Mouse (Mus musculus): ENCODE measurements around the gene Uroc1.

Uroc1 gene

DNA sequence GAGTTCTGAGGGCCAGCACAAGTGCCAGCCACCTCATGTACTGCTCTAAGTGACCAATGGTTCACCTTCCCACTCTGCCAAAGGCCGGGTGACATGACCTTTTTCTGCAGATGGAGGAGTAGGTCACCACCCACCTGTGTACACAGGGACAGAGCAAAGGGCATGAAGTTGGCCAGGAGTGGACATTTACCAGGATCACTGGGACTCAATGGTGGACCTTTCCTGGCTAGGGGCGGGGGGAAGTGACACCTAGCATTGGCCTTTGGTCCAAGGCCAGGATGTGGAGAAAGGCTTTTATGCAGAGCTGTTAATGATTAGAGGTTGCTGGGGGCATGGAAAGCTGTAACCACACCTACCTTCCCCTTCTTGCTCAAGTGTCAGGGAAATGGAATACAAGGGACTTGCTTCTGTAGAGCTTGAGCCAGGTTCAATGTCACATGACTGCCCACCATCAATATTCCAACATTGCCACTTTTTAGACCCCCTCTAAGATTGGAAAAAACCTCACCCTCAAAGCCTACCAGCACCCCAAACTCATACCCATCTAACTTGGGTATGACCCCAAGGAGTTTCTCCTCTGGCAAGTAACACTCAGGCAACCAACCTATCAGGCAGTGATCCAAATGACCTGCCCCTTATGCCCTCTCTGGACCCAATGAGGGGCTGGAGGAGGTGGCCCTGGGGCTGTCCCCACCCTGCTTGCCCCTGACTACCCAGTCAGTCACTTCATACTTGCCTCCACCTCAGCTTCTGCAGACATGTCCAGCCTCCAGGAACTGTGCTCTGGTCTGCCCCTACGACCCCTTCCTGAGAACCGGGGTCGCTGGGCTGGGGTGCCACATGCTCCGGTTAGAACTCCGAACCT, at the start of gene Uroc1:
Gene Uroc1 (plus strand): TSS at position 724 of the 865 bp plus-strand sequence.
- DNase-seq: no peak

DNA sequence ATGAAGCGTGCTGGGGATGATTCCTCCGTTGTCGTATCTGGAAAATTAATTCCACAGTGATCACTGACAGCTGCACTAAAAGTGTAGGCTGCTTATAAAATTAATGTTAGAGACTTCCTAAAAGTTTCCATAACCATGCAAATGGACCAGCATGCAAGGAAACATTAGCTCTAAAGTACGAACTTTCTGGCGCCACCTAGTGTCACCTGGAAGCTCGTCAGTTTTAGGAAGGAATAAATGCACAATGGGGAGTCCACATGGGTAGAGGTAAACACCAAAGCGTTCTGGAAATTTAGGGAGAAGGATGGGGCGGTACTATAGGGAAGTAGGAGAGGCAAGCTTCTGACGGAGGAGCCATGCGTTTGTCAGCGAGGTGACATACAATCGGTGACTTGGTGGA, 44.8 kb upstream of the Uroc1 start:
- DNase-seq: no peak

DNA sequence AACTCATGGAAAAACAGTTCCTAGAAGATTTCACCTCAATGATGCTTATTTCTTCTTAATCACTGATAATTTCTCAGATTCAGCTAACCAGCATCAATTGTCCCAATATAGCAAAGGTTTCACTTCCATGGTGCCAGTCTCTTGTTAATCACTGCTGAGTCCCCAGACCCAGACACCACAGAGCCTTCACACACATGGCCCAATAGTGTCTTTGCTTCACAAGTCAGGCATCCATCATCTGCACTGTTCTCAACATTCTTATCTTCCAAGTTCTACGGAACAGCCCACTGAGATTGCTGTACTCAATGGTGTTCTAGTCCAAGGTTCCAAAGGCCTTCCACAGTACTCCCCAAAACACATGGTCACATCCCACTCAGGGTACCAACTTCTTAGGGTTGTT, 32.2 kb upstream of the Uroc1 start, which contains the start of gene BC048671:
Gene BC048671 (plus strand): TSS at position 301 of the 400 bp plus-strand sequence.
- DNase-seq: no peak

DNA sequence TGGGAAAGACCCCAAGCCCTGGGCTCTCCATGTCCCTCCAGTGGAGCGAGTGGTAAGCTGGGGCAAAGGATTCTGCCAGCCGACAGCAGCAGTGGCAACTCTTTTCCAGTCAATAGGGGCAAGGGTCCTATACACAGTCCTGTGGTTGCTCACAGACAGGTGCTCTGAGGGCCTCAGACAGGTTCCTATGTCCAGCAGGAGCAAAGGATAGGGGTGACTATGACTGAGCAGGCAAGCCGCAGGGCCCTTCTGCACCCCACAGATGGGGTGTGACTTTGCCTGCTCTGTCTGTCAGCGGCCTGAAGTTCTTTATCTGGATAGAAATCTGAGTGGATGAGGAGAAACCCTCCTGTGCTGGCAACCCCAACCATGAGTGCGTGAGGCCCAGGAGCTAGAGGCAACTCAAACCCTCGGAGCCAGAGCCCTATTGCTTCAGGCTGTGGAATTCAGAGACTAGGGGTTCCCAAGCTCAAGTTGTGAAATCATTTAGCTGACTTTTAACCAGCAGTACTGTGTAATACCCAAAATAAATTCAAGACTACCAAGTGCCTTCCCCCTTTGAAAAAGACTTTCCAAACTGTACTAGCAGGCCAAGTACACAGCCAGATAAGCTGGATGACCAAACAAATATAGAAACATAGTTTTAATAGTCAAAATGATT, 26.6 kb upstream of the Uroc1 start:
- no peak for DNase-seq

DNA sequence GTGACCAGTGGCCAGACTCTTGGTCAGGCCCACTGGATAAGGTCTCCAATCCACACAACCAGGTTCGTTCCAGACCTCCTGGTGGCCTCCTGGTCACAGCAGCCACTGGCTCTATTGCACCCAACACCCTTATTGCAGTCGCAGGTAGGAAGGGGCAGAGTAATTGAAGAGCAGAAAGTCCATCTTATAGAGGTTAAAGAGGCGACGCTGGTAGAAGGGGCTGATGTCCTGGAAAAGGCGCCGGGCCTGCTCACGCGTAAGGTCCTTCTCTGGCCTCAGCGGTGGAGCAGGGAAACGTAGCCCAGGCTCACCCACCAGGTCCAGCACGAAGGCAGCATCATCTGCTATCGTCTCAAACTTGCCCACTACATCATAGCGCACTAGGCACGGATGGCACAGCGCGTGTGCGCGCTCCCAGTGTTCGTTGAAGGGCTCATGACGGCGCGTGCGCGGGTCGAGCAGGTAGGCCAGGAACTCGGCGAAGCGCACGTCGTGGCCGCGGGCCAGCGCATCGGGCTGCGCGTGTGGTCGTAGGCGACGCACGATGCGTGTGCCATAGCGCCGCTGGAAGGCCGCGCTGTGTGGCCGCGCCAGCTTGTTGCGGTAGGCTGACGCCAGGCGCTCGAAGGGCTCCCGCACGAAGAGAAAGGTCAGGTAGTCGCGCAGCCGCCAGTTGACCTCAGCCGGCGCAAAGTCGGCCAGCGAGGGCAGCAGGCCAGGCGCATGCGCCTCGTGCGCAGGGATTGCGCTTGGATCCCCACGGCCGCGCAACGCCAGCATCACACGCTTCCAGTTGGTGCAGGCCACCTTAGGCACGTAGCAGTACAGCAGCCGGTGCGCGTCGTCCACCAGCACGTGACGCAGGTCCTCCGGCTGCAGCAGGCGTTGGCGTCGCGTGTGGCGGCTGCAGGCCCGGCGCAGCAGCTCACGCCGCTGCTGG, 24.0 kb upstream of the Uroc1 start:
- no peak for DNase-seq

DNA sequence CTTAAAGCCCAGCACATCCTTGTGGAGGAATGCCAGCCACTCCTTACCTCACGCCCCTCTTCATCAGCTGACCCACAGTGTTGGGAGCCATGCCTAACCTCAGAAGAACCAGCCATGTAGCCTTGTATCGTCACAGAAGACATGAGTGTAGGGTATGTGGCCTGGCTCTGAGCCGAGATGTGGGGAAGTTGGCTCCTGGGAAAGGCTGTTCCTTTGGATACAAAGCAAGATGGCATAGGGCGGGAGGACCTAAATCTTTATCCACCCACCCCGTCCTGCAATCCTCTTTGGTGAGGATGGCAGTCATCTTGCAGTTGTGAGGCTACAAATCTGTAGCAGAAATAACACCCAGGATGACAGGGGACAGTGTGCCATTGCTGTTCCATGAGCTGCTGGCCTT, 17.1 kb upstream of the Uroc1 start:
- no peak for DNase-seq

DNA sequence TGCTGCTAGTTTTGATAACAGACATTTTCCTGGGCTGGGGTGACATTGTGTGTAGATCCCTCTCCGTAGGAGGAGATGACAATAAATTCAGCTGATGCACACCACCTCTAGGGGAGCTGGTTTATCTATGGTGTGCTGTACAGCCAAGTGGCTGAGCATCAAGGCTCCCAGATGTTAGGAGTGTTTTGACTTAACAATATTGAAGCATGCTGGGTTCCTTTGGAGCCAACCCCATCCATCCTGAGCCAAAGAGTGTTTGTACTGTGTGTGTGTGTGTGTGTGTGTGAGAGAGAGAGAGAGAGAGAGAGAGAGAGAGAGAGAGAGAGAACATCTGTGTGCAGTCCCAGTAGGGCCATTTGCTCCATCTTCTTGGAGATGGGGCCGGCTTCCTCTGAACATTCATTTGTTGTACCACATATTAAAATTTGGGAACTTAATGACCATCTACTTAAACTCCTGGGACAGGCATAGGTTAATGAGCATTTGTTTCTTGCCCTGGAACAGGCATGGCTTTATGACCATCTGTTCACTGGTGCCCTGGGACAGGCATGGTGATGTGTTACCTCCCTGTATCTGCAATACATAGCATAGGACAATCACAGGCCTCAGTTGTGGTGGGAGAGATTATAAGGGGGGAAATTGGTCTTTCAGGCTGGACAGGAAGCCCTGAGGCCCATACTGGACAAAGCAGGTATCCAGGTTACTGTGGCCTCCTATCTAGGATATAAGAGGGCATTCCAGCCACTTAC, 15.4 kb upstream of the Uroc1 start:
- no peak for DNase-seq

DNA sequence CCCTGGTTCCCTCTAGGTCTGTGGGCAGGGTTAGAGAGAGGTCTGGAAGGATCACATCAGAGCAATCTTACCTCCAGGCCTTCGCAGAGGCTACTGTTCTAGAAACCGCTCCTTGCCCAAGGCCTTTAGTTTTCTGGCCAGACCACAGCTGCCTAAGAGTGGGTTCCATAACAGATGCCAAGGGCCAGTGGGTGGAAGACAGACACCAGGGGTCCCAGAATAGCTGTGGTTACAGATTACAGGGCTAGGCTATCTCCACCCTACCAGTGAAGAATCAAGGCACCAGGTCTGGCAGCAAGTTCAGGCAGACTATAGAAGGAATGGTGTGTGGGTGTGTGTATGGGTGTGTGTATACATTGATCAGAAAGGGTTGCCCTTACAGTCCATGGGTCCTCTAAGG, 14.1 kb upstream of the Uroc1 start:
- no peak for DNase-seq

DNA sequence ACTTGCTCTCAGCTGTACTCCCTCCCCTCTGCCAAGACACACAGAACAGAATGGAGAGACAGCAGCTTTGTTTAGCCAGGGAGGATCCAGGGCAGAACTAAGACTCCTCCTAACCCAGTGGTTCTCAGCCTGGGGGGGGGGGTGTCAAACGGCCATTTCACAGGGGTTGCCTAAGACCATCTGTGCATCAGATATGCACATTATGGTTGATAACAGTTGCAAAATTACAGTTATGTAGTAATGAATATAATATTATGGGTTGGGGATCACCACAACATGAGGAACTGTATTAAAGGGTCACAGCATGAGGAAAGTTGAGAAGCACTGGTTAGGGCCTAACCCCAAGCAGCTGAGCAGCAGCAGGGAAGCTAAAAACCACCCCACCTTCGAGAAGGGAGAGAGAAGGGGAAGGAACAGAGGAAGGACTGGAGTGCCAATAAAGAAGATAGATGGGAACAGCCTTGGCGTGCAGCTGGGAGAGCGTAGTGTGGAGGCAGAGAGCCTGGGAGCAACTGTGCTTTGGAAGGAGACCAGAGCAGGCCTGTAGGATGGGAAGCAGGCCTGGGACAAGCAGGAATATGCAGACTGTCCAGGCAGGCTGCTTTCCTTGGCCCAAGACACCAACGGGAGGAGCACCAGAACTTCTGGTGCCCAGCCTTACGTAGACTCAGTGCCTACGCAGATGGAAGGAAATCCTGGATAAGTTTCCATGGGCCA, 13.5 kb upstream of the Uroc1 start:
- no peak for DNase-seq

DNA sequence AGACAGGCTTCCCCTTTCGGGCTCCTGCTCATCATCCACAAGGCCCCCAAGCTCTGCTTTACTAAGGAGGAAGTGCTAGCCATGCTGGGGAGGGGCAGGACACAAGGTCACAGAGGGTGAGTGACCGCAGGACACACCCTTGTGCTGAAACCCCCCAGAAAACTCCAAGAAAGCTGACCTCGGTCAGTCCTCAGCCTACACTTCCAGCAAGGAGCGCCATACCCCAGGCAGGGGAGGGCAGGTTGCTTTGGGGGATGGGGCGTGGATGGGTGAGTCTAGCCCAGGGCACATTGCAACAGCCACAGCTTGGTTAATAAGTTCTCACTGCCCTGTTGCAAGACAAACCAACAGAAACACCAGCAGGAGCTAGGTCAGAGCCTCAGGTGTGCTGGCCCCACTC, 12.7 kb upstream of the Uroc1 start:
- DNase-seq: no peak

DNA sequence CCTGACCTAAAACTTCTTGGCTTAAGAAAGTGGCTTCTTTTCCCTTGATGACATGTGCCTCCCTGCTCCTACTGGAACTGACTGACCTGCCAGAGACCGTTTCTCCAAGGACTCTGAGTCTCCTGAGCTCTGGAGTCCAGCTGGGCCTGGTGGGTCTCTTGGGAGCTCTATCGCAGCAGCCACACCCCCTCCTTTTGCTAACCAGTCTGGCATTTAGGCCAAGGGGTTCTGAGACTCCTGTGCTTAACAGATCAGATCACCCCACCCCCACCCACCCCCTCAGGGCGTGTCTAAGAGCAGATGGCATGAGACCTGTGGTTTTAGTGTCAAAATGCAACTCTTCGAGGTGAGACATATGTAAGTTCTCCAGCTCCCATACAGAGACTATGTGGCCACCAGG, 11.3 kb upstream of the Uroc1 start:
- no peak for DNase-seq

DNA sequence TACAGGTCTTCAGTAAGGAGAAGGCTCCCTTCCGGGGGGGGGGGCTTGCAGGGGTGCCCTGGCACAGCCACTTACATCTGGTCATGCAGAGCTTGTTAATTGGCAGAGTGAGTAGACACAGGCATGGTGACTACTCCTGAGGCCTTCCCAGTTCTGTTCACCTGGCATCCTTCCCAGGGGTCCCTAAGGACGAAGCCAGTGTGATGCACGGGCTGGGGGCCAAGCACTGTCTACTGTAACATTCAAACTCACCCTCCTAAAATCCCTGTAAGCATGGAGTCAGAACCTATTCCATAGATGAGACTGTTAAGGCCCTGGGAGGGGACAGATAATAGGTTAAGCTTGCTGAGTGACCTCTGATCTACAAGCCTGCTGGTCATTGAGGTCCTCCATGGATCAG, 9.1 kb upstream of the Uroc1 start:
- DNase-seq: no peak

DNA sequence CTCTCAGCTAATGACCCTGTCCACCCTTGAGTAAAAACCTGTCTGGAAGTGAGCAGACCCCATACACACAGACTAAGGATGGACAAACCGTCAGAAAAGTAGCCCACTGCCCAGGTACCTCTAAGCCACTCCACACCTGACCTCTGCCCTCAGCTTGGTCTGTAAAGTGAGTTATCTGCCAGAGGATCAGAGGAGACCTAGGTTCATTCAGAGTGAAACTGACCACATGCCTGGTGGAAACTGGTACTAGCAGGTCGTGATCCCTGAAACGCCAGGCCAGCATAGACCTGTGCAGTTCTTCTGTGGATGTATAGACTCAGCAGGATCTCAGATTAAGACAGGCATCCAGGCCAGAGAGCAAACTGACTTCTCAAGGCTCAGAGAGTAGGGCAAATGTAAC, 8.6 kb upstream of the Uroc1 start:
- no peak for DNase-seq

DNA sequence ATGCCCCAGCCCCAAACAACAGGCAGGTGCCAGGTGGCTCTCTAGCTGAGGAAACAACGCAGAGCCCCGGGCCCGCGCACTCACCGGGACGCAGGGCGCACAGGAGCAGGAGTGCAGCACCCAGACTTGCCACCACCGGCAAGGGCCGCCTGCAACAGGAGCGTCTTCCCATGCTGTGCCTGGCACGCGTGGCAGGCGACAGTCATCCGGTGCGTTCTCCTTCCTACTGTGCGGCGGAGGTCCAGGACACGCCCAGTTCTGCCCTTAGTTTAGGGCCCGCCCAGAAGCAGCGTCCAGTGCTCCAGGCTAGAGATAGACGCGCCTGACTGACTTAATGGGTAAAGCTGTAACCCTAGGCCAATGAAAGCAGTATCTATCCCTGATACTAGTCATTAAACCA, 8.1 kb upstream of the Uroc1 start, which contains the start of gene Chst13:
Gene Chst13 (minus strand): TSS at position 195 of the 400 bp plus-strand sequence.
- no peak for DNase-seq

DNA sequence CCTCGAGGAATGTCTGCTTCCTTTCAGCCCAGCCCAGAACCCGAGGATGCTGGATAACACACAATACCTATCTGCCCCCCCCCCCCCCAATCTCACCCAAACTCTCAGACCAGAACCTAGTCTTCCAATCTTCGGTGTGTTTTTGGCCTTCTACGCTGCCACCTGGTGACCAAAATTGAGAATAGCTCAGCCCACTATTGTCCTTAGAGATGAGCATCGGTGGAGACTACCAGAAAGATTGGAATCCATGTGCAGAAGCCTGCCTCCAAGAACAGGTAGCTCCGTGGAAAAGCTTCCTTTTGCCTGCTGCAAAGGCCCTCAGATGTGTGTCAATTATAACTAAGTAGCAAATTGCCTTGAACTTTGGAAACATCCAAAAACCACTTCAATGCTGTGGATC, 5.4 kb upstream of the Uroc1 start:
- DNase-seq: no peak

DNA sequence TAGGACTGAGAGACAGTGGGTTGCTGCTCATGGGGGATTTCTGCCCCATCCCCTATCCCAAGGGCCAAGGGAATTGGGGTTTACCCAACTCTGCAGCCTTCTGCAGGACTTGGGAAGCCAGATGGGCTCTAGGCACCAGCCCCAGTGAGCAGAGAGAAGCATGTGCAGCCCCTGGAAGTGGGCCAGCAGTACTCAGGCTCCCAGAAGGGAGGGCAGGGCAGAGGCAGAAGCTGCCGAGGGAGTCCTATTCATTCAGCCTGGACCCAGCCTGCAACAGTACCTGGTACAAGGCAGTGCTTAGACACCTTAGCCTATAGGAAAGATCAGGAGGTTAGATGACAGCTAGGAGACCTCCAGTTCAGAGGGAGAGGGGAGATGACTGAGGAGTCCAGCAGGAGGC, 3.1 kb upstream of the Uroc1 start:
- no peak for DNase-seq

DNA sequence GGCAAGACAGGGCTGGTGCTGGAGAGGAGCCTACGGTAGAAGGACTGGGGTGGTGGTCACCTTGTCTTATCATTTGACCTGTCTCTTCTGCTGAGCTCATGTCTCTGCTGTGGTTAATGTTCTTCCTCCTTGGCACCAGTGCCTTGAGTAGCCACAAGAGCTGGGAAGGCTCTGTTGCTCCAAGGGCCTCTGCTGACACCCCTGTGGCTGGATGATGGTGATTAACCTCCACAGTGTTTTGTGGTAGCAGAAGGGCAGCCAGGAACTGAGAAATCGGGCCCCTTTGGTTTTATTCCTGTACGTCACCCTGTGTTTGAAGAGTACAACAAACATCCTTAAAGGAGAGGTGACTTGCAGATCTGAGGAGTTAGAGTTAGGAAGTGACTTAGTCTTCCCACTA, 1.2 kb downstream of the Uroc1 start:
- DNase-seq: no peak

DNA sequence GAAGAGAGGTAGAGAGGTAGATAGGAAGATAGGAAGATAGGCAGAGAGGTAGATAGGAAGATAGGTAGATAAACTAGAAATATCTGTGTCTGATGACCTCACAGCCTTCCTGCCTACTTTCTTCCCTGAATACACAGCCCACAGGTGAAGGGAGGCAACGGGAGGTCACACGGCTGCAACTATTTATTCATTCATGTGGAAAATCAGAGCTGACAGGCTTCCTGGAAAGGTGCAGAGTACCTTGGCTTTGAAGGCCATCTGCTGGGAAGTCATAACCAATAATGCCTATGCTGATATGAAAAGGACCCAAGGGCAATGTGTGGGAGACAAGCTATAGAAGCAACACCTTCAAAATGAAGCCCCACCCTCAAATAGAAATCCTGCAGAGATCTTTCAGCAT, 9.3 kb downstream of the Uroc1 start:
- no peak for DNase-seq

DNA sequence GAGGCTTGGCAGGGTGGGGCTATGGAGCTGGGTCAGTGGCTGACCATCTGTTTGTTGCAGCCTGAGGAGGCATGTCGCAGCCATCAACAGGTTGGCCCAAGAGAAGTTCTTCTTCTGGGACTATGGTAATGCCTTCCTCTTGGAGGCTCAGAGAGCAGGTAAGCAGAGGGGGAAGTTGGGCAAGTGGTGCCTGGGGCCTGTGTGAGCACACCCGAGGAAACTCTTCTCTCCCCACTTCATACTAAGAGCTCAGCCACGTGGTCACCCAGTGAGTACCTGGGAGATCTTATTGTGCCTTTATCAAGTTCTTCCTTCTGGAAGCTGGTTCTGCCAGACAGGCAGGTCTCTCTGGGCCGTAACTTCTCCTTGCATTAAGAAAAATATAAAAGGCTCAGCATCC, 14.1 kb downstream of the Uroc1 start:
- DNase-seq: no peak

DNA sequence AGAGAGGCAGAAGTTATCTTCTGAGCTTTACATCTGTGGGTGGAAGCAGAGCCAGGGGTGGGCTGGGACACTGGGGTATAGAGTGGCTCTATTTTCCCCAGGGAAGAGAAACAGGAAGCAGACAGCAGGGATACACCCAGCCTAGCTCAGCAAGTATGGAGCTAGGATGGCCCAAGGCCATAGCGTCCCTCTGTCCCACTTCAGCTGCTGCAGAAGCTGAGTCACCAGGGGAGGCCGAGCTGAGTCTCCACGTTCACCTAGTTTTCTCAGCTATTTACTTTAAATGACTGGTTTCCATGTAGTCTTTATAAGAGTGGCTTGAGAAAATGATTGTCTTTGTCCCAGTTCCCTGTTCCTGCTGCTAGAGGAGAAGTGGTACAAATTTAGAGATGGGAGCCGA, 15.4 kb downstream of the Uroc1 start:
- DNase-seq: no peak

DNA sequence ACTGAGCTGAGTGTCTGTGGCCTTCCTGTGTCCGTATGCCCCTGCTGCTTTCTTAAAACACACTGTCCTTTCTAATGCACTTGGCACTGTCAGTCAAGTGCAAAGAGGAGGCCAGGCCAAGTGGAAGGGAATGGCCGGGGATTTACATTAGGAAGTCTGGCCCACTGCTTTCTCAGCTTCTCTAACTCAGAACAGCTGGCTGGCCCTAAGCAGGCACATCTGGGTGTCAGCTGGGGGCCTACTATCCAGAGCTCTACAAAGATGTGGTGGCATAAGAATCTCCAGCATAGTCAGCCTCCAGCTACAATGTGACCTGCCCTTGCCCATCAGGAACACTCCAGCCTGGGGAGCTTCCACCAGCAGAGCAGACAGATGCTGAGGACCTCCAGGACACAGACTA, 16.9 kb downstream of the Uroc1 start:
- DNase-seq: no peak

DNA sequence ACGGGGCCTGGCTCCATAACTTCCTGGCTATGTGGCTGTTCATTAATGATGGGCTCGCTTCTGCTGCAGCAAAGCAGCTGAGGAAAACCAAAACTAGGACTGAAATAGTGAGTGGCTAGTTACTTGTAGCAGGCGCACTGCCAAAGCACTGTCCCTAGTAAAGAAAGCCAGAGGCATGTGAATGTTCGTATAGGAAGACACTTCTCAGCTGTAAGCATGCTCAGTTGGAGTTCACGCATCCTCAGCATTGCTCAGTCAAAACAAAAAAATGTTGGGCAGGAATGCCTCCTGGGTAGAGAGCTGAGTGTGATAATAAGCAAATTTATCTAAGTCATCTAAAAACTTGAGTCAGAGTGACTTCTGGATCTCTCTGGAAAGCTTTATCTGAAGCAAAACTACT, 25.1 kb downstream of the Uroc1 start:
- DNase-seq: no peak
